Mouse (Mus musculus) thymus, adult 2 months (tissue): ENCODE results near the gene Nipal3.

ENCODE experiments used
- CTCF ChIP-seq: fragments of 200-500 bp; IDR thresholded peaks from 2 replicates; pipeline ENCODE4 v1.5.1; 2012; ENCODE audit warnings: mild to moderate bottlenecking, control low read depth, low read length, moderate library complexity, borderline replicate concordance; ENCODE audit not compliant: control insufficient read depth, poor library complexity, insufficient read depth; ENCODE audit errors: extremely low read depth
- POLR2A ChIP-seq: fragments of 200-500 bp; IDR thresholded peaks from 2 replicates; pipeline ENCODE4 v1.6.1; 2012; ENCODE audit warnings: mild to moderate bottlenecking, low read length, control low read depth, moderate library complexity; ENCODE audit not compliant: control insufficient read depth, poor library complexity, insufficient read depth; ENCODE audit errors: extremely low read depth

DNA sequence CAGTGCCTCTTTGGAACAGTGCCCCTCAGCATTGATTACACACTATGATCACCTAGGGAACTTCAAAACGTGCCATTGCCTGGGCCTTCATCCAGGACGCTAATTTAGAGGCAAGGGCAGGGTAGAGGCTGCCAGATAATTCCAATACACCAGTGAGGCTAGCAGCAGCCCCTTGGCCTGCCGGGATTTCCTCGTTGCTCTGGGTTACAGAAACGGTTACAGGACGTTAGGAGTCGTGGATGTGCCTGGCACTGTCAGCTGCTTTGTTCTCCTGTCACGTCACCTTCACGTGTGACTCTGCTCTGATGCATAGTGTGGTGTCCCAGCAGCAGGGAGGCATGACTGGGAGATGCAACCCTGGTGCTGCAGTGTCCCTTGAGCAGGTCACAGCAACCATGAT is 45.2 kb upstream of the Nipal3 start:
- TF ChIP-seq CTCF = no peak
- TF ChIP-seq POLR2A = no peak
